Mouse (Mus musculus): ENCODE measurements around the gene Otx1. TPM values are rescaled to one million over a fixed set of nuclear protein-coding genes. Genes with fewer than 3 reads are reported as not detected.

Gene Otx1
- total RNA-seq, 2 experiments from 2014 or later: not detected

GRCm38 (mm10) chr11:21999396-22000315, 3.0 kb downstream of the Otx1 start:
- DNase-seq (ENCODE audit: low spot score): no peak

DNA sequence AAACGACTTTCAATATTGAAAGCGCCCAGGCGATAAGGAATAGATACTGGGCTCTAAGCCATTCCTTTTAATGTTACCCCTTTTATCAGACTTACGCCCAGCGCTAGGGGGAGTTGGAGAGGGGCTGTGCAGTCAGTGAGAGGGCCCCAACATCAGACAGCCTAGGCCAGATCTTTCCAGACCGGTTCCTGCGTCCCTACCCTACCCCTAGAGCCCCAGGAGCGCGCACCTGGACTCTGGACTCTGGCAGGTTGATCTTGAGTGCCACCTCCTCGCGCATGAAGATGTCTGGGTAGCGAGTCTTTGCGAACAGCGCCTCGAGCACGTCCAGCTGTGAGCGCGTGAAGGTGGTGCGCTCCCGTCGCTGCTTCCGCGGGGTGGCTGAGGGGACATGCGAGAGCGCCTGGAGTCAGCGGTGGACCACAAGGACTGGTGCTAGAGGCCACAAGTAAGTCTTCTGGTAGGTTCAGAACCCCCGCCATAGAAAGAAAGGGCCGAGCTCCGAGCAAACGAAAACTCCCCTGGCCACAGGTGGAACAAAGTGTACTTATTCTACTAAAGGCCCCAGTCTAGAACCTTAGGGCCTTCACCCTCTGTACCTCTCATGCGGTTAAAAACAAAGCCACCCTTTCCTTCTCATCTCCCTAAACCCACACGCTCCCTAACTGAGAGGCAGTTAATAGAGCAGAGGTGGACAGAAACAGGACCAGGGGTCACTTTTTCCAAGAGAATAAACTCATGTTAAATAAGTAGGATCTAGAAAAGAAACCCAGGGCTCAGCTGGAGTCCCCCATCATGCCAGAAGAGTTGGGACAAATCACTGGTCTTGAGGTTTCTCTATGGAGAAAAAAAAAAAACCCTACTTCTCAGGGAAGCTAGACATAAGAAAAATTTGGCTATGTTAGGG, 4.3 kb downstream of the Otx1 start:
- no peak for DNase-seq (ENCODE audit: low spot score)

- no peak for DNase-seq (ENCODE audit: low spot score)
Observed at GRCm38 (mm10) chr11:21997561-21998140, 5.0 kb downstream of the Otx1 start.

DNA sequence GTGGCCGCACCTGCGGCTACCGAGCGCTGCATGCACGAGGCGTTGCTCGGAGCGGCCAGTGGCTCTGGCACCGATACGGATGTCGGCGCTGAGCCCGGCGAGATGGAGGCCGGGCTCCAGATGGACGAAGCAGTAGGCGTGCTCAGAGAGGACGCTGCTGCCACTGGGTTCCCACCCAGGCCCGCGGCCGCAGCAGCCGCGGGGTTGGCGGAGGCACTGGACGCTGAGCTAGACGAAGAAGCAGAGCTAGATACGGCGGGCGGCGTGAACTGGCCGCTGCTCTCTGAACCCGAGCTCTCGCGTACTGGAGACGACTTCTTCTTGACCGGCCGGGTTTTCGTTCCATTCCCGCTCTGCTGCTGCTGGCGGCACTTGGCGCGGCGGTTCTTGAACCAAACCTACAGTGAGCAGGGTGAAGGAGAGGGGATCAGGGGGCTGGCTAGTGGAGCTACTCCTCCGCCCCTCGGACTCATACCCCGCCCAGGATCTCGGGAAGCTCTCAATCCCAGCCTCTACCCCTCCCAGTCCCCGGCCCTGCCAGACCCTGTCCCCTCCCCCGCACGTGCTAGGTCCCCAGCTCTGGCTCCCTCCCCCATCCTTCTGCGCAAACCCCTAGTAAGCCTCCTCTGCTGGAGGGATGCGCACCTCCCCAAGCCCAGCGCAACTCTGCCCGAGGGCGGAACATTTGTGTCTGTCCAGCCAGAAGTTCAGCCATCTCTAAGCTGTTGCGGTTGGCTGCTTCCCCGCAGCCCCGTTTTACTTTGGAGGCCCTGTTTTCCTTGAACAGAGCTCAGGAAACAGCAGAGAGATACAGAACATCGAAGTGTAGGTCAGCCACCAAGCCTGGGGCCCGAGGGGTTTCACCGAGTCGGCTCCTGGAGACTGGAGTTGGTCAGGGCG, 5.8 kb downstream of the Otx1 start:
- DNase-seq (ENCODE audit: low spot score): no peak

- DNase-seq (ENCODE audit: low spot score): no peak
Observed at GRCm38 (mm10) chr11:21996325-21996647, 6.4 kb downstream of the Otx1 start.

- no peak for DNase-seq (ENCODE audit: low spot score)
Observed at GRCm38 (mm10) chr11:21995534-21996324, 7.0 kb downstream of the Otx1 start.

DNA sequence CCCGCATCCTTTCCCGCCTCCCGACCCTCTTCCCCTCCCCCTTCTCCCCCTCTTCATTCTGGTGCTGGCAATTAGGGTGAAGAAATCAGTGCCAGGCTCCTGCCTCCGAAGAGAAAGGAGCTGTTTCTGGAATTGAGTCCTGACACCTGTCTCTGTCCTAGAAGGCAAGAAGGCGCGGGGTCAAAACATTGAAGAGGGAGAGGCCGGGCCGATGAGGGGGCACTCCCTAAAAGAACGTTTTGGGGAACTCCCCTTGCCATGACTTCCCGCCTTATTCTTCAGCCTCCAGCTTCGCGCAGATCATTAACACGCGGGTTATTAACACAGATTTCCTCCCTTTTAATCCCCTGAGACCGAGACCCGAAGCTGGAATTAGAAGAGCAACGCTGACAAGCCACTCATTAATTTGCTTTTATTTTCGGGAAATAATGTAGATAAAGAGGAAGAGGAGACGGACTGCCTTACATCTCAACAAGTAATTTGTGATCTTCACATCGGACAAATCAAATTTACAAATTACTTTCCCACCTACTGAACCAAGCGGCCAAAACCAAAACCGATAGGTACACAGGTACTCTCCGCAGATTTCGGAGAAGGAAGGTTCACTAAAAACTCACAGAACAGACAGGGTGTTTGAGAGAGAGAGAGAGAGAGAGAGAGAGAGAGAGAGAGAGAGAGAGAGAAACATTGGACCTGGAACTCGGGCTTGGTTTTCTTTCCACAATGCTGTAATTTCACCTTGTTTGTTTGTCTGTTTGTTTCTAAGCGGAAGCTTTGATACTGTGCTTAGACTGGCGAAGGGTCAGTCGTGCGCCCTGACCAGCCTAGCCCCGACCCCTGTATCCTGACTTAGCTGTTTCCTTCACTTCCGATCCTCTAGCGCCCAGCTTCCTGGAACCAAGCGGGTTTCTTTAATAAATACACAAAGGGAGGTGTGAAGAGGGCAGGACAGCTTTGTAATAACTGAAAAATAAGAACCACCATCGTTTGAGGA, 8.0 kb downstream of the Otx1 start:
- no peak for DNase-seq (ENCODE audit: low spot score)

DNA sequence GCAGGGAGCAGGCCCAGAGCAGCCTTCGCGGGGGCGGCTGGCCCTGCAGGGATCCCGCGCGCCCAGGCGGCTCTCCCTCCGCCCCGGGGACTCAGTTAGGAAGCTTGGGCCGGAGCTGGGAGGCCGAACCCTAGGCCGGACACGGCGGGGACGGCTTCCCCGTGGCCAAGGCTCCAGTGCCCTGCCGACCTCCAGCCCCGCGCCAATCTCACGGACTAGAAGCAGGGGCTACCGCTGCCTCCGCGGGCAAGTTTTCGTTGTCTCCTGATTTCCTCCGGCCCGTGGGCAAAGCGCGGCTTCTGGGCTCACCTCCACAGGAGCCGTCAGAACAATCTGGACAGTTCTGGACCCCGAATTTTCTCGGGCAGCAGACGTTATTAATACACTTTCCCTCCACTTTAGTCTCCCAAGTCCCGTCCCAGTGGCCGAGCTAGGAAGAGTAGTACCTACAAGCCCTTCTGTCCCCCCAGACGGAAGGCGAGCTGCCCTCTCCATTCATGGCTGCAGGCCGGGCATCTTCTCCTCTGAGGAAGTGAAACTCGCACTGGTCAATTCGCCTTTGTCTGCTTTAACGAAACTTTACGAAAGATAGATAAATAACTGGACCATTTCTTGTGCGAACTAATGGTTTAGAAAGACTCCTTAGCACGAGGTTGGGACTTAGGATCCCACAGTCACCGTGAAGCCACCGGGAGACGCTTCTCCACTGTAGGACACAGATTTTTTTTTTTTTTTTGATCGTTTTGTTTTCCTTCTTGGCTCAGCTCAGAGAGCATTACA, 8.9 kb downstream of the Otx1 start:
- DNase-seq (ENCODE audit: low spot score): no peak

- DNase-seq (ENCODE audit: low spot score): no peak
Observed at GRCm38 (mm10) chr11:21992761-21993596, 9.7 kb downstream of the Otx1 start.

DNA sequence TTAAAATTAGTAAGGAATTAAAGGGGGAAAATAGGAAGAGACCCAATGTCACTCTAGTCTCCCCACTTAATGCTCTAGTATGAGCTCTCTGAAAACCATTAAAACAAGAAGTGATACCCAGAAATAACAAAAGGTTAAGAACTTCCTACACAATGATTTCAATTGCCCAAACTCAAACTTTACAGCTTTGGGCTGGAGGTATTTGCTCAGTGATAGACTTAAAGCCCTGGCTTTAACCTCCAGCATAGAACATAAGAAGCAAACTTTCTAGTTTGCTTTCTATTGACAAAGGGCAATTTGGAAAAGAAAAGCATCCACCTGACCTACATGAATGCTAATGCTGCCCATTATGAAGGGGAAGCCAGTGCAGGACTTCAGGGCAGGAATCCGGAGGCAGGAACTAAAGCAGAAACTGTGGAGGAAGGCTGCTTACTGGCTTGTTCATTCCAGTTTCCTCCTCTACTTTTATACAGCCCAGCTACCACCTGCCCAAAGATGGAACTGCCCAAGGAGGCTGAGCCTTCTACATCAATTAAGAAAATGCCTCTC, 14.2 kb downstream of the Otx1 start:
- no peak for DNase-seq (ENCODE audit: low spot score)

- DNase-seq (ENCODE audit: low spot score): no peak
Observed at GRCm38 (mm10) chr11:21985118-21985517, 17.6 kb downstream of the Otx1 start.

- no peak for DNase-seq (ENCODE audit: low spot score)
Observed at GRCm38 (mm10) chr11:21974005-21974531, 28.6 kb downstream of the Otx1 start.

DNA sequence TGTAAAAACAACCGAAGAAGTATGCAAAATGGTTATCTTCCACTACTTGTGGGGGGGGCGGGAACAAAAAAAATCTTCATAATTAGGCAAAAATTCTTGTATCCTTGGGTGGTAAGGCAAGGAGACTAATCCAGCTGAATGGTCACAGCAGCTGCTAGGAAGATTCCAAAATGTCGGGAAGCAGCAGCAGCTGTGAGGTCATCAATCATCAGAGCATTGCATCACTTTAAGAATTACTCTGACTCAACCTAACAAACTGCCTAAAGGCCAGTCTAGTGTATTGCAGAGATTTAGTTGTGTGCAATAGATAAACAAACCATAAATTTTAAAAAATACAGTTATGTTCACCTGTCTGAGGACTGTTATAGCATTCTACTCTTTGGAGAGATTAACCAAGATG, 29.1 kb downstream of the Otx1 start:
- no peak for DNase-seq (ENCODE audit: low spot score)

DNA sequence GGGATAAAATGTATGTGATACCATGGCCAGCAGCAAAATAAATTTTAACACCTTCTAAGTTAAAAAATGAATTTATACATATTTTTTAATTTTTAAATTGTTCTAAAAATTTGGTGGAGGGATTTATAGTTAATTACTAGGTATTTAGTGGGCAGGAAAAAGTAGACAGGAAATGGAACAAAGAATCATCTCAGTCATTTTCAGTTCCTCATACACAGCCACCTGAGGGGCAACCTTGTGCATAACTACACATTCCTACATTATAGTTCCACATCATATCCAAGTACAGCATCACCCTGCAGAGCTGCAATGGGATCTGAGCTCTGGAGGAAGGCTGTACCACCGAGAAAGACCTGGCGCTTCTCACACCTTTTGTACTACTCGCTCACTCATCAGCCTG, 33.8 kb downstream of the Otx1 start:
- no peak for DNase-seq (ENCODE audit: low spot score)

DNA sequence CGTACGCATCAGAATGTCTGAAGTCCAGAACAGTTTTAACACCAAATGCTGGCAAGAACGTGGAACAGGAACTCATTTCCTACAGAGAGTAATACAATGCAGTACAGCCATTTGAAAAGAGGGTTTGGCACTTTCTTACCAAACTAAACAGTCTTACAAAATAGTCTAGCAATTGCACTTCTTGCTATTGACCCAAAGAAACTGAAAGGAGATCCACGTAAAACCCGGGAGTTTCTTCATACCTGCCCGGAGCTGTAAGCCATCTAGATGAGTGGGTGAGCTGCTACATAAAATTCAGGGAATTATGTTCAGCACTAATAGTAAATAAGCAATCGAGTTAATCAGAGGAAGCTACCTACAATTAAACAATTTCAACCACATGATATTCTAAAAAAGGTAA, 47.5 kb downstream of the Otx1 start:
- no peak for DNase-seq (ENCODE audit: low spot score)

GRCm38 (mm10) chr11:21951657-21952237, 51.0 kb downstream of the Otx1 start:
- no peak for DNase-seq (ENCODE audit: low spot score)
